Mouse (Mus musculus) erythroblast, adult 5-6 weeks (primary cell): ENCODE data around the gene Ak2. TPM values are rescaled to one million over a fixed set of nuclear protein-coding genes. Genes with fewer than 3 reads are reported as not detected.

Source experiments
- ATAC-seq: replicated peaks from 2 replicates; pipeline ENCODE4 v1.8.0; 2016; ENCODE audit warnings: moderate number of reproducible peaks, mild to moderate bottlenecking, moderate TSS enrichment, inconsistent platforms; ENCODE audit not compliant: poor library complexity, low FRiP score, severe bottlenecking
- total RNA-seq, 2 experiments: library from RNA; stranded (forward) in 1 of 2; stranded (reverse) in 1 of 2; fragments of 150-400 nt in 1 of 2; fragments of 200-764, 138-1000 nt in 1 of 2; gene quantifications; 2 replicates each; pipeline versions ENCODE4 v1.2.3 to v1.2.4; 2015 to 2017; ENCODE audit warnings: low replicate concordance in 2 of 2

Ak2 gene
- total RNA-seq, 2 experiments from 2014 or later = 15.4 to 28.7 TPM

- ATAC-seq = no peak
Measured at GRCm38 (mm10) chr4:129008006-129008519, 16.3 kb downstream of the Ak2 start.

- ATAC-seq = no peak
Measured at GRCm38 (mm10) chr4:129008672-129009071, 16.9 kb downstream of the Ak2 start.

GRCm38 (mm10) chr4:129009521-129009920, 17.8 kb downstream of the Ak2 start:
- ATAC-seq = no peak

- no peak for ATAC-seq
Measured at GRCm38 (mm10) chr4:129011604-129012121, 19.9 kb downstream of the Ak2 start.

GRCm38 (mm10) chr4:129013151-129013864, 21.6 kb downstream of the Ak2 start:
- ATAC-seq = no peak

GRCm38 (mm10) chr4:129016329-129016728, 24.6 kb downstream of the Ak2 start:
- ATAC-seq = no peak

- no peak for ATAC-seq
Measured at GRCm38 (mm10) chr4:129017150-129017549, 25.4 kb downstream of the Ak2 start.

- ATAC-seq = no peak
Measured at GRCm38 (mm10) chr4:129018788-129019435, 27.2 kb downstream of the Ak2 start.

- no peak for ATAC-seq
Measured at GRCm38 (mm10) chr4:129019788-129020187, 28.0 kb downstream of the Ak2 start.

GRCm38 (mm10) chr4:129020454-129020853, 28.7 kb downstream of the Ak2 start:
- no peak for ATAC-seq

- no peak for ATAC-seq
Measured at GRCm38 (mm10) chr4:129021426-129021825, 29.7 kb downstream of the Ak2 start.

- no peak for ATAC-seq
Measured at GRCm38 (mm10) chr4:129021886-129022285, 30.1 kb downstream of the Ak2 start.

- ATAC-seq = no peak
Measured at GRCm38 (mm10) chr4:129023884-129024283, 32.1 kb downstream of the Ak2 start.

GRCm38 (mm10) chr4:129024775-129025174, 33.0 kb downstream of the Ak2 start:
- peak; percentile 88 for ATAC-seq

- ATAC-seq = no peak
Measured at GRCm38 (mm10) chr4:129025707-129026106, 33.9 kb downstream of the Ak2 start.

- no peak for ATAC-seq
Measured at GRCm38 (mm10) chr4:129030746-129031145, 39.0 kb downstream of the Ak2 start.

GRCm38 (mm10) chr4:129031408-129031965, 39.7 kb downstream of the Ak2 start:
- no peak for ATAC-seq

GRCm38 (mm10) chr4:129032133-129032962, 40.6 kb downstream of the Ak2 start:
- ATAC-seq = no peak

GRCm38 (mm10) chr4:129032963-129033951, 41.5 kb downstream of the Ak2 start:
- ATAC-seq = peak; percentile 70
